Mouse (Mus musculus) heart, embryonic 14.5 days (tissue): ENCODE results near the gene Clmn. TPM values are rescaled to one million over a fixed set of nuclear protein-coding genes. Genes with fewer than 3 reads are reported as not detected.

Experiments used
- ATAC-seq: fragments of 200-750 bp; cut with Nextera tagmentation; 2 replicates; pipeline ENCODE4 v1.8.0; 2017; ENCODE audit warnings: low read depth, moderate TSS enrichment; ENCODE audit not compliant: insufficient number of reproducible peaks, insufficient read depth, low FRiP score
- H3K27ac ChIP-seq, 2 experiments: fragments of 200-500 bp in 1 of 2; fragments of 300-500 bp in 1 of 2; sonication (generic) in 1 of 2; replicated peaks in 1 of 2; 2 replicates each; pipeline ENCODE4 v1.5.1; 2012 to 2014; ENCODE audit warnings: low read depth in 2 of 2, low read length in 2 of 2, control low read depth in 1 of 2, mild to moderate bottlenecking in 1 of 2, mixed read lengths in 1 of 2; ENCODE audit not compliant: control insufficient read depth in 1 of 2, insufficient read depth in 1 of 2
- H3K27me3 ChIP-seq: fragments of 300-500 bp; sonication (generic); 2 replicates; pipeline ENCODE4 v1.6.1; 2014; ENCODE audit warnings: mild to moderate bottlenecking, low read length, control low read depth; ENCODE audit not compliant: control insufficient read depth, insufficient read depth
- H3K36me3 ChIP-seq: fragments of 300-500 bp; sonication (generic); 2 replicates; pipeline ENCODE4 v1.6.1; 2014; ENCODE audit warnings: mild to moderate bottlenecking, control low read depth, low read length, mixed read lengths; ENCODE audit not compliant: control insufficient read depth, insufficient read depth
- H3K4me1 ChIP-seq, 2 experiments: fragments of 200-500 bp in 1 of 2; fragments of 300-500 bp in 1 of 2; sonication (generic) in 1 of 2; 2 replicates each; pipeline ENCODE4 v1.6.1; 2012 to 2014; ENCODE audit warnings: low read length in 2 of 2, control low read depth in 1 of 2, mixed read lengths in 1 of 2; ENCODE audit not compliant: control insufficient read depth in 2 of 2, insufficient read depth in 2 of 2
- H3K4me2 ChIP-seq: fragments of 300-500 bp; sonication (generic); 2 replicates; pipeline ENCODE4 v1.6.1; 2014; ENCODE audit warnings: mild to moderate bottlenecking, low read length
- H3K4me3 ChIP-seq, 2 experiments: fragments of 200-500 bp in 1 of 2; fragments of 300-500 bp in 1 of 2; sonication (generic) in 1 of 2; 2 replicates each; pipeline ENCODE4 v1.5.1; 2012 to 2014; ENCODE audit warnings: low read length in 2 of 2, mild to moderate bottlenecking in 2 of 2, control low read depth in 1 of 2, low read depth in 1 of 2, moderate library complexity in 1 of 2; ENCODE audit not compliant: control insufficient read depth in 1 of 2, insufficient read depth in 1 of 2
- H3K9ac ChIP-seq: fragments of 300-500 bp; sonication (generic); 2 replicates; pipeline ENCODE4 v1.6.1; 2014; ENCODE audit warnings: mild to moderate bottlenecking, low read length
- H3K9me3 ChIP-seq: fragments of 300-500 bp; sonication (generic); 2 replicates; pipeline ENCODE4 v1.6.1; 2016; ENCODE audit warnings: low read length, control low read depth; ENCODE audit not compliant: control insufficient read depth
- WGBS: fragments of 180-500 bp; shearing (Covaris S2); extraction: QIAGEN DNeasy Blood & Tissue Kit; methylation state at CpG from one replicate; pipeline ENCODE4 v1.1.7; 2014; 5-methylcytosine and 5-hydroxymethylcytosine counted together
- polyA plus RNA-seq: library from polyadenylated mRNA; unstranded; fragments of >200 nt; fragmentation: Nextera tagmentation; extraction: Ambion mirVana; gene quantifications from 2 replicates; pipeline ENCODE4 v1.2.1, GENCODE M21; 2014

Gene Clmn
- polyA plus RNA-seq, 1 experiment from 2014 or later = 0.49 TPM

- Histone ChIP-seq H3K4me2 (peak overlapping the region; percentile 2), H3K4me1 (peaks cover 32 to 37% of the 10 kb centered on the region in 2 experiments), H3K9me3 (no peaks in the 10 kb centered on the region), H3K27ac (peak overlapping the region; percentile 55 to 69; a peak in 3 of 4 replicates), H3K27me3 (no peaks in the 10 kb centered on the region), H3K4me3 (no peak overlapping the region), H3K9ac (no peak overlapping the region), H3K36me3 (no peaks in the 10 kb centered on the region)
- ATAC-seq = peak; percentile 62; the same call in 1 of the 2 replicates
- 19% methylated on average over 11 of the region's 12 CpGs for WGBS
Observed at GRCm38 (mm10) chr12:104817172-104817866, 47.6 kb downstream of the Clmn start.

- no peak overlapping the region for H3K27ac ChIP-seq
- no peak overlapping the region for H3K4me2 ChIP-seq
- no peak overlapping the region for H3K9ac ChIP-seq
- no peak for ATAC-seq
- no peaks in the 10 kb centered on the region for H3K9me3 ChIP-seq
- H3K4me1 ChIP-seq = peaks cover 20 to 34% of the 10 kb centered on the region in 2 experiments
- 79% methylated on average over 7 of the region's 7 CpGs for WGBS
- H3K27me3 ChIP-seq = no peaks in the 10 kb centered on the region
- no peak overlapping the region for H3K4me3 ChIP-seq
- no peaks in the 10 kb centered on the region for H3K36me3 ChIP-seq
Observed at GRCm38 (mm10) chr12:104814291-104814690, 50.6 kb downstream of the Clmn start.

- H3K4me2 ChIP-seq = no peak overlapping the region
- 89% methylated on average over 13 of the region's 13 CpGs for WGBS
- no peaks in the 10 kb centered on the region for H3K36me3 ChIP-seq
- no peak overlapping the region for H3K27ac ChIP-seq
- H3K9me3 ChIP-seq = no peaks in the 10 kb centered on the region
- no peak overlapping the region for H3K4me3 ChIP-seq
- ATAC-seq = no peak
- H3K9ac ChIP-seq = no peak overlapping the region
- no peaks in the 10 kb centered on the region for H3K27me3 ChIP-seq
- peaks cover 16 to 29% of the 10 kb centered on the region in 2 experiments for H3K4me1 ChIP-seq
Observed at GRCm38 (mm10) chr12:104813762-104814161, 51.1 kb downstream of the Clmn start.

- Histone ChIP-seq H3K4me3 (no peak overlapping the region), H3K36me3 (no peaks in the 10 kb centered on the region), H3K27me3 (no peaks in the 10 kb centered on the region), H3K4me1 (peaks cover 18 to 28% of the 10 kb centered on the region in 2 experiments), H3K9ac (no peak overlapping the region), H3K9me3 (no peaks in the 10 kb centered on the region), H3K27ac (no peak overlapping the region), H3K4me2 (no peak overlapping the region)
- WGBS = 78% methylated on average over 4 of the region's 4 CpGs
- no peak for ATAC-seq
Observed at GRCm38 (mm10) chr12:104812711-104813110, 52.2 kb downstream of the Clmn start.

- WGBS = 56% methylated on average over 7 of the region's 7 CpGs
- no peak for ATAC-seq
- no peaks in the 10 kb centered on the region for H3K36me3 ChIP-seq
Observed at GRCm38 (mm10) chr12:104810923-104811443, 53.9 kb downstream of the Clmn start.

GRCm38 (mm10) chr12:104808421-104809067 is 56.3 kb downstream of the Clmn start:
- Histone ChIP-seq H3K27ac (0 out of 4 replicates have a peak overlapping the region, but pooled peaks of 1 of the 2 experiments have one; percentile 39), H3K36me3 (no peaks in the 10 kb centered on the region), H3K9me3 (no peaks in the 10 kb centered on the region), H3K4me3 (no peak overlapping the region), H3K27me3 (no peaks in the 10 kb centered on the region), H3K9ac (no peak overlapping the region), H3K4me1 (peaks cover 9 to 13% of the 10 kb centered on the region in 2 experiments), H3K4me2 (peak overlapping the region; percentile 35; the same call in 1 of the 2 replicates)
- peak; percentile 47 for ATAC-seq
- 37% methylated on average over 17 of the region's 17 CpGs for WGBS

More at GRCm38 (mm10) chr12:104810923-104811443, 53.9 kb downstream of the Clmn start:
- H3K9me3 ChIP-seq = no peaks in the 10 kb centered on the region
- no peak overlapping the region for H3K4me2 ChIP-seq
- H3K27ac ChIP-seq = no peak overlapping the region
- H3K27me3 ChIP-seq = no peaks in the 10 kb centered on the region
- H3K4me1 ChIP-seq = peaks cover 9 to 13% of the 10 kb centered on the region in 2 experiments
- H3K4me3 ChIP-seq = no peak overlapping the region
- H3K9ac ChIP-seq = no peak overlapping the region

GRCm38 (mm10) chr12:104806680-104807375 is 58.0 kb downstream of the Clmn start:
- Histone ChIP-seq H3K4me1 (peaks cover 9 to 13% of the 10 kb centered on the region in 2 experiments), H3K27me3 (no peaks in the 10 kb centered on the region), H3K9ac (no peak overlapping the region), H3K4me2 (no peak overlapping the region), H3K36me3 (no peaks in the 10 kb centered on the region), H3K27ac (no peak overlapping the region), H3K9me3 (no peaks in the 10 kb centered on the region), H3K4me3 (no peak overlapping the region)
- ATAC-seq = no peak
- WGBS = 86% methylated on average over 4 of the region's 4 CpGs
